22 mouse cellular contexts compared by ENCODE assay signal in genomic region chr7:129216547-129217195, GRCm38 (mm10). TPM values are rescaled to one million over a fixed set of nuclear protein-coding genes. Genes with fewer than 3 reads are reported as not detected.
DNase-seq lines count a peak whose midpoint lies in the region; ATAC-seq and TF ChIP-seq lines count a peak whose summit lies in the region.
"Had no signal": no experiment of that assay in that cellular context is flagged by ENCODE, and none has a peak within 500 bp of the region (broad histone marks: within the 10 kb centered on the region; RNA-seq: fewer than 3 reads in every experiment).

No protein-coding gene starts in this region.

- peak; percentile 27; the same call in 1 of the 2 replicates for ATAC-seq in forebrain, embryonic 12.5 days (ENCODE audit: low FRiP score)
- ATAC-seq in forebrain, postnatal 0 days = no peak
- 0 out of 2 replicates have a peak, but pooled peaks have one; percentile 45 for ATAC-seq in hindbrain, embryonic 15.5 days (ENCODE audit: low FRiP score, low read depth)
- ATAC-seq in hindbrain, embryonic 11.5 days (ENCODE audit: low FRiP score) = no peak
- 0 out of 2 replicates have a peak, but pooled peaks have one; percentile 43 for ATAC-seq in neural tube, embryonic 13.5 days (ENCODE audit: low read depth)
- peak; percentile 28; the same call in 1 of the 2 replicates for ATAC-seq in neural tube, embryonic 14.5 days (ENCODE audit: low read depth)

- no peaks in the 10 kb centered on the region for H3K4me1 ChIP-seq in forebrain, embryonic 12.5 days
- no peaks in the 10 kb centered on the region for H3K4me1 ChIP-seq in forebrain, postnatal 0 days (ENCODE audit: insufficient read depth)
- H3K4me1 ChIP-seq in hindbrain, embryonic 15.5 days (replicated peaks) = peaks cover 12% of the 10 kb centered on the region
- no peaks in the 10 kb centered on the region for H3K4me1 ChIP-seq in hindbrain, embryonic 11.5 days (replicated peaks; ENCODE audit: control insufficient read depth, insufficient read depth, low read length)
- peaks cover 21% of the 10 kb centered on the region for H3K4me1 ChIP-seq in neural tube, embryonic 13.5 days (replicated peaks)
- H3K4me1 ChIP-seq in neural tube, embryonic 14.5 days (ENCODE audit: control insufficient read depth, insufficient read depth, low read length) = 0 out of 2 replicates have a peak, but pooled peaks cover 4% of the 10 kb centered on the region

- H3K27ac ChIP-seq in forebrain, embryonic 12.5 days = no peak overlapping the region; the same call in 1 of the 2 replicates
- no peak overlapping the region for H3K27ac ChIP-seq in forebrain, postnatal 0 days (ENCODE audit: low read depth, low read length)
- H3K27ac ChIP-seq in hindbrain, embryonic 15.5 days (replicated peaks) = no peak overlapping the region
- H3K27ac ChIP-seq in hindbrain, embryonic 11.5 days (ENCODE audit: low read depth, low read length) = no peak overlapping the region
- peak overlapping the region; percentile 55; the same call in 1 of the 2 replicates for H3K27ac ChIP-seq in neural tube, embryonic 13.5 days (replicated peaks)
- no peak overlapping the region for H3K27ac ChIP-seq in neural tube, embryonic 14.5 days (ENCODE audit: low read depth, low read length)

- DNase-seq in forebrain, postnatal 0 days = no peak
- no peak for DNase-seq in hindbrain, embryonic 11.5 days (ENCODE audit: low spot score)
- no peak for DNase-seq in neural tube, embryonic 10.5 days (ENCODE audit: extremely low spot score, low spot score)
- no peak for DNase-seq in cerebellum, adult 11-12 months
- DNase-seq: adrenal gland, postnatal 10 days; cerebellum, adult 8-10 months; heart, postnatal 4 days; layer of hippocampus, adult 9-11 months; right cerebral cortex, postnatal 25 days; thymus, adult 18-20 months; thymus, postnatal 4 days had no signal

- H3K4me3 ChIP-seq in forebrain, embryonic 12.5 days (replicated peaks) = no peak overlapping the region
- H3K4me3 ChIP-seq in forebrain, postnatal 0 days (ENCODE audit: low read depth, low read length) = no peak overlapping the region
- no peak overlapping the region for H3K4me3 ChIP-seq in hindbrain, embryonic 15.5 days
- H3K4me3 ChIP-seq in hindbrain, embryonic 11.5 days (ENCODE audit: low read depth, low read length) = no peak overlapping the region
- H3K4me3 ChIP-seq in neural tube, embryonic 13.5 days = no peak overlapping the region
- no peak overlapping the region for H3K4me3 ChIP-seq in neural tube, embryonic 14.5 days (ENCODE audit: low read depth, low read length)
- H3K4me3 ChIP-seq: myocyte had no signal

- H3K9ac ChIP-seq in forebrain, embryonic 12.5 days = no peak overlapping the region
- H3K9ac ChIP-seq in forebrain, postnatal 0 days = no peak overlapping the region
- H3K9ac ChIP-seq in hindbrain, embryonic 15.5 days = no peak overlapping the region
- H3K9ac ChIP-seq in hindbrain, embryonic 11.5 days (ENCODE audit: low read depth, low read length) = no peak overlapping the region
- no peak overlapping the region for H3K9ac ChIP-seq in neural tube, embryonic 13.5 days
- no peak overlapping the region for H3K9ac ChIP-seq in neural tube, embryonic 14.5 days (replicated peaks; ENCODE audit: low read depth, low read length)

- 81% methylated on average over 10 of the region's 10 CpGs for WGBS in forebrain, embryonic 12.5 days
- 70% methylated on average over 10 of the region's 10 CpGs for WGBS in forebrain, postnatal 0 days
- WGBS in hindbrain, embryonic 15.5 days = 61% methylated on average over 10 of the region's 10 CpGs
- 80% methylated on average over 10 of the region's 10 CpGs for WGBS in hindbrain, embryonic 11.5 days
- 61% methylated on average over 10 of the region's 10 CpGs for WGBS in neural tube, embryonic 13.5 days
- WGBS in neural tube, embryonic 14.5 days = 58% methylated on average over 10 of the region's 10 CpGs

- H3K9me3 ChIP-seq in forebrain, embryonic 12.5 days = no peaks in the 10 kb centered on the region
- H3K9me3 ChIP-seq in forebrain, postnatal 0 days (ENCODE audit: low read length) = no peaks in the 10 kb centered on the region
- no peaks in the 10 kb centered on the region for H3K9me3 ChIP-seq in hindbrain, embryonic 15.5 days
- no peaks in the 10 kb centered on the region for H3K9me3 ChIP-seq in hindbrain, embryonic 11.5 days (ENCODE audit: control insufficient read depth, low read length)
- H3K9me3 ChIP-seq in neural tube, embryonic 13.5 days = no peaks in the 10 kb centered on the region
- H3K9me3 ChIP-seq in neural tube, embryonic 14.5 days (ENCODE audit: control insufficient read depth, low read length) = no peaks in the 10 kb centered on the region

- H3K4me2 ChIP-seq in forebrain, embryonic 12.5 days = no peak overlapping the region
- H3K4me2 ChIP-seq in forebrain, postnatal 0 days (ENCODE audit: low read depth) = no peak overlapping the region
- no peak overlapping the region for H3K4me2 ChIP-seq in hindbrain, embryonic 15.5 days
- no peak overlapping the region for H3K4me2 ChIP-seq in hindbrain, embryonic 11.5 days (replicated peaks; ENCODE audit: low read depth, low read length)
- H3K4me2 ChIP-seq in neural tube, embryonic 13.5 days = no peak overlapping the region
- no peak overlapping the region for H3K4me2 ChIP-seq in neural tube, embryonic 14.5 days (ENCODE audit: low read depth, low read length)

- H3K36me3 ChIP-seq in forebrain, embryonic 12.5 days (replicated peaks) = no peaks in the 10 kb centered on the region
- no peaks in the 10 kb centered on the region for H3K36me3 ChIP-seq in forebrain, postnatal 0 days (ENCODE audit: insufficient read depth)
- H3K36me3 ChIP-seq in hindbrain, embryonic 15.5 days = no peaks in the 10 kb centered on the region
- H3K36me3 ChIP-seq in hindbrain, embryonic 11.5 days (ENCODE audit: control insufficient read depth, insufficient read depth, low read length) = no peaks in the 10 kb centered on the region
- no peaks in the 10 kb centered on the region for H3K36me3 ChIP-seq in neural tube, embryonic 13.5 days
- no peaks in the 10 kb centered on the region for H3K36me3 ChIP-seq in neural tube, embryonic 14.5 days (ENCODE audit: control insufficient read depth, insufficient read depth, low read length)

- H3K27me3 ChIP-seq in forebrain, embryonic 12.5 days = no peaks in the 10 kb centered on the region
- no peaks in the 10 kb centered on the region for H3K27me3 ChIP-seq in forebrain, postnatal 0 days (ENCODE audit: insufficient read depth, low read length)
- H3K27me3 ChIP-seq in hindbrain, embryonic 15.5 days = no peaks in the 10 kb centered on the region
- H3K27me3 ChIP-seq in hindbrain, embryonic 11.5 days (ENCODE audit: control insufficient read depth, insufficient read depth, low read length) = no peaks in the 10 kb centered on the region
- H3K27me3 ChIP-seq in neural tube, embryonic 13.5 days = no peaks in the 10 kb centered on the region
- H3K27me3 ChIP-seq in neural tube, embryonic 14.5 days (ENCODE audit: control insufficient read depth, insufficient read depth, low read length) = no peaks in the 10 kb centered on the region

- no peak for TF ChIP-seq CTCF in forebrain, postnatal 0 days (IDR thresholded peaks at IDR 0.05; ENCODE audit: low read depth)

RNA-seq across cellular contexts. Expression of gene Plpp4, which starts 40.2 kb away (rescaled TPM):
- 1.2 and 1.4 TPM in 2 replicates for polyA plus RNA-seq in forebrain, embryonic 12.5 days (2016; fragmentation: Nextera tagmentation; extraction: Ambion mirVana)
- 8.6 and 8.7 TPM in 2 replicates for total RNA-seq in forebrain, postnatal 0 days (2014; rRNA removed)
- 6.5 and 6.7 TPM in 2 replicates for polyA plus RNA-seq in forebrain, postnatal 0 days (2015; fragmentation: Nextera tagmentation; extraction: Ambion mirVana)
- 13.8 and 15.9 TPM in 2 replicates for polyA plus RNA-seq in hindbrain, embryonic 15.5 days (2015; fragmentation: Nextera tagmentation; extraction: Ambion mirVana)
- polyA plus RNA-seq in hindbrain, embryonic 11.5 days (2014; fragmentation: Nextera tagmentation; extraction: Ambion mirVana) = 1.5 and 2.6 TPM in 2 replicates
- polyA plus RNA-seq in neural tube, embryonic 13.5 days (2015; fragmentation: Nextera tagmentation; extraction: Ambion mirVana) = 2.6 and 3.0 TPM in 2 replicates
- 5.3 and 11.2 TPM in 2 replicates for polyA plus RNA-seq in neural tube, embryonic 14.5 days (2014; fragmentation: Nextera tagmentation; extraction: Ambion mirVana)
- total RNA-seq: gastrocnemius, adult 18-20 months; heart, adult 8-10 months; heart, postnatal 4 days; liver, adult 2 months; megakaryocyte-erythroid progenitor cell, adult 5-6 weeks had no signal
- polyA plus RNA-seq: liver, adult 2 months; liver, embryonic 16.5 days; myocyte; spleen, adult 2 months had no signal

Comparison
In these comparisons a context has a peak if more than half of its experiments do, and no peak if none do; other contexts are left out.
1. ATAC-seq: peak in forebrain, embryonic 12.5 days (single experiment), hindbrain, embryonic 15.5 days (single experiment), neural tube, embryonic 13.5 days (single experiment) and neural tube, embryonic 14.5 days (single experiment); none in forebrain, postnatal 0 days (single experiment) and hindbrain, embryonic 11.5 days (single experiment).